Mouse (Mus musculus): ENCODE data around the gene Arfgef2.

The Arfgef2 gene

GRCm38 (mm10) chr2:166909729-166910128 lies 104.3 kb downstream of the Arfgef2 start:
- no peak for DNase-seq

- no peak for DNase-seq
These were observed 105.1 kb downstream of the Arfgef2 start for GRCm38 (mm10) chr2:166910536-166910935.

- no peak for DNase-seq
These were observed 118.6 kb downstream of the Arfgef2 start for GRCm38 (mm10) chr2:166923971-166924370.

- no peak for DNase-seq
These were observed 128.6 kb downstream of the Arfgef2 start for GRCm38 (mm10) chr2:166933943-166934342.

- DNase-seq: no peak
These were observed 129.0 kb downstream of the Arfgef2 start for GRCm38 (mm10) chr2:166934416-166934815.

- DNase-seq: no peak
These were observed 130.2 kb downstream of the Arfgef2 start for GRCm38 (mm10) chr2:166935582-166935981.

GRCm38 (mm10) chr2:166936166-166936565 lies 130.8 kb downstream of the Arfgef2 start:
- DNase-seq: no peak

GRCm38 (mm10) chr2:166943146-166943545 lies 137.8 kb downstream of the Arfgef2 start:
- DNase-seq: no peak

GRCm38 (mm10) chr2:166944346-166944745 lies 139.0 kb downstream of the Arfgef2 start:
- no peak for DNase-seq

GRCm38 (mm10) chr2:166945456-166945855 lies 140.1 kb downstream of the Arfgef2 start:
- DNase-seq: no peak
